Mouse (Mus musculus) myocyte (in vitro differentiated cells): ENCODE results near the gene Smagp. TPM values are rescaled to one million over a fixed set of nuclear protein-coding genes. Genes with fewer than 3 reads are reported as not detected.
A peak's percentile ranks its signal among the peaks of the same experiment; 100 is the strongest.

Experiments
- H3K27me3 ChIP-seq: one replicate; pipeline ENCODE4 v1.6.1; 2011; ENCODE audit not compliant: control insufficient read depth, insufficient read depth, insufficient read length
- H3K36me3 ChIP-seq: one replicate; pipeline ENCODE4 v1.6.1; 2011; ENCODE audit not compliant: control insufficient read depth, insufficient read depth
- H3K4me2 ChIP-seq: one replicate; pipeline ENCODE4 v1.6.1; 2011; ENCODE audit warnings: low read depth, control low read depth
- H3K4me3 ChIP-seq: one replicate; pipeline ENCODE4 v1.5.1; 2011; ENCODE audit warnings: mild to moderate bottlenecking, control low read depth, moderate library complexity
- H3K79me2 ChIP-seq: one replicate; pipeline ENCODE4 v1.6.1; 2011; ENCODE audit not compliant: control insufficient read depth, insufficient read depth
- H3ac ChIP-seq: one replicate; pipeline ENCODE4 v1.6.1; 2011; ENCODE audit not compliant: control insufficient read depth, insufficient read length
- CEBPB ChIP-seq: IDR thresholded peaks from 2 replicates; pipeline ENCODE4 v1.6.1; 2011; ENCODE audit warnings: mild to moderate bottlenecking, moderate library complexity; ENCODE audit not compliant: poor library complexity, insufficient read depth, severe bottlenecking
- E2F4 ChIP-seq: IDR thresholded peaks from one replicate; pipeline ENCODE4 v1.6.1; 2011; ENCODE audit warnings: mild to moderate bottlenecking, control low read depth, moderate library complexity; ENCODE audit not compliant: insufficient read depth
- MAX ChIP-seq: IDR thresholded peaks from one replicate; pipeline ENCODE4 v1.6.1; 2011; ENCODE audit warnings: low read depth, mild to moderate bottlenecking, control low read depth
- MYOD1 ChIP-seq, 3 experiments: IDR thresholded peaks; one replicate each; pipeline ENCODE4 v1.6.1; 2011; ENCODE audit warnings: control low read depth in 2 of 3, low read depth in 2 of 3, mild to moderate bottlenecking in 2 of 3, moderate library complexity in 1 of 3; ENCODE audit not compliant: insufficient read length in 2 of 3, control insufficient read depth in 1 of 3
- MYOG ChIP-seq, 3 experiments: IDR thresholded peaks; one replicate each; pipeline ENCODE4 v1.6.1; 2011; ENCODE audit warnings: control low read depth in 2 of 3, low read depth in 2 of 3, mild to moderate bottlenecking in 2 of 3; ENCODE audit not compliant: insufficient read length in 2 of 3, control insufficient read depth in 1 of 3, insufficient read depth in 1 of 3
- POLR2A ChIP-seq: IDR thresholded peaks from one replicate; pipeline ENCODE4 v1.6.1; 2011; ENCODE audit warnings: low read depth, mild to moderate bottlenecking, control low read depth, moderate library complexity; ENCODE audit not compliant: insufficient read length
- POLR2AphosphoS2 ChIP-seq: IDR thresholded peaks from one replicate; pipeline ENCODE4 v1.6.1; 2011; ENCODE audit warnings: low read depth, control low read depth; ENCODE audit not compliant: insufficient read length
- REST ChIP-seq: IDR thresholded peaks from one replicate; pipeline ENCODE4 v1.6.1; 2011; ENCODE audit warnings: mild to moderate bottlenecking, control low read depth, moderate library complexity; ENCODE audit not compliant: insufficient read depth, insufficient read length
- SRF ChIP-seq: IDR thresholded peaks from one replicate; pipeline ENCODE4 v1.6.1; 2011; ENCODE audit warnings: low read depth; ENCODE audit not compliant: control insufficient read depth, insufficient read length
- TCF12 ChIP-seq: IDR thresholded peaks from one replicate; pipeline ENCODE4 v1.6.1; 2011; ENCODE audit warnings: mild to moderate bottlenecking, control low read depth; ENCODE audit not compliant: poor library complexity, insufficient read depth, severe bottlenecking
- TCF3 ChIP-seq: IDR thresholded peaks from one replicate; pipeline ENCODE4 v1.6.1; 2011; ENCODE audit warnings: low read depth, control low read depth; ENCODE audit not compliant: insufficient read length
- USF1 ChIP-seq: IDR thresholded peaks from one replicate; pipeline ENCODE4 v1.6.1; 2011; ENCODE audit warnings: low read depth, mild to moderate bottlenecking, control low read depth, moderate library complexity
- polyA plus RNA-seq: library from polyadenylated mRNA; unstranded; fragments of >200 nt; fragmentation: generic; extraction: Trizol; gene quantifications from one replicate; pipeline ENCODE4 v1.2.1, GENCODE M21; 2012; ENCODE audit warnings: missing spikeins

Smagp gene
- polyA plus RNA-seq, 1 experiment: 2.0 TPM

GRCm38 (mm10) chr15:100598287-100598882 lies 38.4 kb downstream of the Smagp start:
- no peak overlapping the region for H3K4me2 ChIP-seq
- peak overlapping the region; percentile 18 for H3K4me3 ChIP-seq
- no peak overlapping the region for H3ac ChIP-seq
- no peaks in the 10 kb centered on the region for H3K36me3 ChIP-seq
- H3K27me3 ChIP-seq: no peaks in the 10 kb centered on the region
- no peaks in the 10 kb centered on the region for H3K79me2 ChIP-seq
- no peak for TF ChIP-seq USF1
- TF ChIP-seq E2F4: no peak
- no peak for TF ChIP-seq MYOG (IDR thresholded peaks at IDR 0.05; ENCODE audit: control insufficient read depth in 1 of 3, insufficient read depth in 1 of 3, insufficient read length in 2 of 3, low read depth in 2 of 3)
- TF ChIP-seq TCF12: no peak
- no peak for TF ChIP-seq TCF3
- no peak for TF ChIP-seq SRF
- no peak for TF ChIP-seq REST
- no peak for TF ChIP-seq MYOD1 (IDR thresholded peaks at IDR 0.05; ENCODE audit: control insufficient read depth in 1 of 3, insufficient read length in 2 of 3, low read depth in 2 of 3)
- no peak for TF ChIP-seq CEBPB
- TF ChIP-seq POLR2A: no peak
- TF ChIP-seq MAX: no peak
- TF ChIP-seq POLR2AphosphoS2: no peak

- no peak overlapping the region for H3ac ChIP-seq
- H3K36me3 ChIP-seq: no peaks in the 10 kb centered on the region
- H3K27me3 ChIP-seq: no peaks in the 10 kb centered on the region
- H3K79me2 ChIP-seq: no peaks in the 10 kb centered on the region
- no peak for TF ChIP-seq POLR2AphosphoS2
- no peak for TF ChIP-seq MYOD1 (IDR thresholded peaks at IDR 0.05; ENCODE audit: control insufficient read depth in 1 of 3, insufficient read length in 2 of 3, low read depth in 2 of 3)
- no peak for TF ChIP-seq SRF
- TF ChIP-seq MAX: no peak
- no peak for TF ChIP-seq USF1
- TF ChIP-seq TCF3: no peak
- TF ChIP-seq CEBPB: no peak
- no peak for TF ChIP-seq TCF12
- no peak for TF ChIP-seq REST
- TF ChIP-seq MYOG (IDR thresholded peaks at IDR 0.05; ENCODE audit: control insufficient read depth in 1 of 3, insufficient read depth in 1 of 3, insufficient read length in 2 of 3, low read depth in 2 of 3): no peak
- TF ChIP-seq E2F4: no peak
- no peak for TF ChIP-seq POLR2A
- no peak overlapping the region for H3K4me3 ChIP-seq
- H3K4me2 ChIP-seq: no peak overlapping the region
Observed at GRCm38 (mm10) chr15:100592817-100593216, 43.9 kb downstream of the Smagp start.

- Histone ChIP-seq H3ac (no peak overlapping the region), H3K4me2 (no peak overlapping the region), H3K79me2 (no peaks in the 10 kb centered on the region), H3K36me3 (no peaks in the 10 kb centered on the region), H3K27me3 (no peaks in the 10 kb centered on the region), H3K4me3 (no peak overlapping the region)
- TF ChIP-seq TCF12 (no peak), USF1 (no peak), CEBPB (no peak), MYOD1 (IDR thresholded peaks at IDR 0.05; ENCODE audit: control insufficient read depth in 1 of 3, insufficient read length in 2 of 3, low read depth in 2 of 3) (no peak), SRF (no peak), E2F4 (no peak), MYOG (IDR thresholded peaks at IDR 0.05; ENCODE audit: control insufficient read depth in 1 of 3, insufficient read depth in 1 of 3, insufficient read length in 2 of 3, low read depth in 2 of 3) (no peak), TCF3 (no peak), REST (no peak), POLR2AphosphoS2 (no peak), POLR2A (no peak), MAX (no peak)
Observed at GRCm38 (mm10) chr15:100590436-100590835, 46.3 kb downstream of the Smagp start.

GRCm38 (mm10) chr15:100588297-100588696 lies 48.4 kb downstream of the Smagp start:
- Histone ChIP-seq H3K4me3 (no peak overlapping the region), H3K27me3 (no peaks in the 10 kb centered on the region), H3K4me2 (no peak overlapping the region), H3K36me3 (no peaks in the 10 kb centered on the region), H3ac (no peak overlapping the region), H3K79me2 (no peaks in the 10 kb centered on the region)
- TF ChIP-seq CEBPB (no peak), MAX (no peak), TCF12 (no peak), USF1 (no peak), SRF (no peak), POLR2AphosphoS2 (no peak), REST (no peak), MYOG (IDR thresholded peaks at IDR 0.05; ENCODE audit: control insufficient read depth in 1 of 3, insufficient read depth in 1 of 3, insufficient read length in 2 of 3, low read depth in 2 of 3) (no peak), MYOD1 (IDR thresholded peaks at IDR 0.05; ENCODE audit: control insufficient read depth in 1 of 3, insufficient read length in 2 of 3, low read depth in 2 of 3) (no peak)
